Mouse (Mus musculus): Measurements from ENCODE around the gene Ascc2. TPM values are rescaled to one million over a fixed set of nuclear protein-coding genes. Genes with fewer than 3 reads are reported as not detected.

Gene Ascc2
- polyA plus RNA-seq, 1 experiment = not detected

DNA sequence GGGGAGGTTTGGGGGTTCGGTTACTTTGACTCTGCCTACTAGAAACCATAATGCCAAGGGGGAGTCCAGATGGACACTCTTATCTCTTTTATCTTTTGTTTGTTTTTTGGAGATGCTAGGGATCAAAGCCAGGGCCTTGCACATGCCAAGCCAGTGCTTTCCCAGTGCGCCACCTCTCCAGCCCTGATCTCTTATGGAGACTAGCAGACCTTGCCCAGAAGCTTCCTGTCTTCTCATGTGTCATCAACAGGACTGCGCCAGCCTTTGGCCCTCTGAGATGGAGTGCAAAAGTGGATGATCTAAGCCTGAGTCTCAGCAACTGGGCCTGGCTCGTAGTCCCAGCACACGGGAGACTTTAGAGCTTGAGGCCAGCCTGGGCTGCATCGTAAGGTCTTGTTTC, 38.1 kb downstream of the Ascc2 start:
- no peak overlapping the region for H3K4me3 ChIP-seq (ENCODE audit: insufficient read depth, low read depth, low read length)
- peaks cover 10% of the 10 kb centered on the region for H3K4me1 ChIP-seq (ENCODE audit: control insufficient read depth, insufficient read depth, low read length)
- 93% methylated on average over 6 of the region's 6 CpGs for WGBS
- TF ChIP-seq POLR2A (IDR thresholded peaks at IDR 0.05; ENCODE audit: insufficient read depth, low read depth, low read length) = no peak
- H3K27ac ChIP-seq (ENCODE audit: insufficient read depth, low read depth, low read length) = no peak overlapping the region

DNA sequence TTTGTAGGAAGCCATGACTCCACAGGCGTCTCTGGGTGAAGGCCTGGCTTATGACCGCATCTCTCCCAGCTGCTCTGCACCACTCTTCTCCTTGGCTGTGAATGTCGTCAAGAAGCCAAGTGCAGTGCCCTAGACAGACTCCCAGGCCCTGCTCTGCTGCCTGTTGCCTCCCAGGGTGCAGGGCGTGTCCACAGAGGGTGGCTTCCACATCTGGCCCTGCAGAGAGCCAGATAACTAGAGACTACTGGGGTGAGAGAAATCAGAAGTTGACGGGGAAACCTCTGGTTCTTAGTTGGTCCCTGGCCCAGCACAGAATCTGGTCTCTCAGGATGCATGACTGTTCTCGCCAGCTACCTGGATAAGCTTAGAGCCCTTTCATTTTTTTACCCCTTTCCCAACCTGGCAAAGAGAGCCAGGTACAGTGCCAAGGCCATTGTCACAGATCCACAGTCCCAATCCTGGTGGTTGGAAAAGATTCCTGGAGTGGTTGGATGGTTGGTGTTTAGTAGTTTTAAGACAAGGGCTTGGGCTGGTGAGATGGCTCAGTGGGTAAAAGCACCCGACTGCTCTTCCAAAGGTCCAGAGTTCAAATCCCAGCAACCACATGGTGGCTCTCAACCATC, 39.8 kb downstream of the Ascc2 start:
- peaks cover 10% of the 10 kb centered on the region for H3K4me1 ChIP-seq (ENCODE audit: control insufficient read depth, insufficient read depth, low read length)
- WGBS = 91% methylated on average over 7 of the region's 7 CpGs
- H3K4me3 ChIP-seq (ENCODE audit: insufficient read depth, low read depth, low read length) = no peak overlapping the region
- TF ChIP-seq POLR2A (IDR thresholded peaks at IDR 0.05; ENCODE audit: insufficient read depth, low read depth, low read length) (no peak), CTCF (IDR thresholded peaks at IDR 0.05; ENCODE audit: insufficient read depth, low read depth, low read length) (no peak)
- H3K27ac ChIP-seq (ENCODE audit: insufficient read depth, low read depth, low read length) = no peak overlapping the region

DNA sequence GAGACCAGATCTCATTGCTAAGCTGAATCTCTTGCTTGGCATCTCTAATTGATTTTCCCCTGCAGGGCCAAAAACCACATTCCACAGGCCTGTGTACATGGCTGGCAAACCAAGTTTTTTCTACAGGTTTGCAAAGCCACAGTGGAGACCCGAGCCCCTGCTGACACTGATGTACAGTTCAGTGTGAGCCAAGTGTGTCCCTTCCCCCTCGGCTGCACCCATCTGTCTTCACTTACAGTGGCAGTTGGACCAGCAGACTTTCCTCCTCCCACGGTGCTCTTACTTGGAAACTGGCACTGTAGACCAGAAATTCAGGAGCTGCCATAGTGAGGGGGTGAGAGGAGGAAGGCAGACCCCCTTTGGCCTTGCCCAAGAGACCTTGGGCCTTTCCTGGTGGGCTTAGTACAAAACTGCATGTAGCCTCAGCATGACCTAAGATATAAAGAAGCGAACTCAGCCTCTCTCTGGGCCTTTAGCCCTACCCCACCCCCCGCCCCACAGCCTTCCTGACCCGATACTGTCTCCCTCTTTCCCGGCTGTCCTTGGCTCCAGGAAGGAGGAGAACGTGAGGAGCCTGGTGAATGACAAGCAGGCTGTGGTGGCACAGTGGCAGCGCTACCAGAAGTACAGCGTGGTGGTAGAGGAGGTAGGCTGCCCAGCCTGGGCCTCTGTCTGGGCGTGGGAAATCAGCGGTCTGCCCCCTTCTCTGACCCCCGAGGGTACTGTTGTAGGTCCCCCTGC, 41.3 kb downstream of the Ascc2 start:
- H3K4me3 ChIP-seq (ENCODE audit: insufficient read depth, low read depth, low read length) = no peak overlapping the region
- 68% methylated on average over 13 of the region's 13 CpGs for WGBS
- peaks cover 10% of the 10 kb centered on the region for H3K4me1 ChIP-seq (ENCODE audit: control insufficient read depth, insufficient read depth, low read length)
- TF ChIP-seq POLR2A (IDR thresholded peaks at IDR 0.05; ENCODE audit: insufficient read depth, low read depth, low read length) (no peak), CTCF (IDR thresholded peaks at IDR 0.05; ENCODE audit: insufficient read depth, low read depth, low read length) (no peak)
- no peak overlapping the region for H3K27ac ChIP-seq (ENCODE audit: insufficient read depth, low read depth, low read length)

DNA sequence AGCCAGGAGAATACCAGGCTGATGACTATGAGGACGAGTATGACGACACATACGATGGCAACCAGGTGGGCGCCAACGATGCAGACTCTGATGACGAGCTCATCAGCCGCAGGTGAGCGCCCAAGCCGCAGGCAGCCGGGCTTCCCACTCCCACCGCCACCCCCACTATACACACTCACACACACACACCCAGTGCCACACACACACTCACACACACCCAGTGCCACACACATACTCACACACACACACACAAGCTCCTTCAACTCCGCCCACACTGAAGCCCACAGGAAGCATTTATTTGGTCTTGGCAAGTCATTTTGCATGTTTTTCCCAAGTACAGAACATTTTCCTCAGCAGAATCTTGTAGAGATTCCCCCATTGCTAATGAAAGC, 41.9 kb downstream of the Ascc2 start:
- WGBS = 87% methylated on average over 12 of the region's 12 CpGs
- no peak overlapping the region for H3K27ac ChIP-seq (ENCODE audit: insufficient read depth, low read depth, low read length)
- H3K4me3 ChIP-seq (ENCODE audit: insufficient read depth, low read depth, low read length) = no peak overlapping the region
- TF ChIP-seq CTCF (IDR thresholded peaks at IDR 0.05; ENCODE audit: insufficient read depth, low read depth, low read length) (no peak), POLR2A (IDR thresholded peaks at IDR 0.05; ENCODE audit: insufficient read depth, low read depth, low read length) (no peak)
- H3K4me1 ChIP-seq (ENCODE audit: control insufficient read depth, insufficient read depth, low read length) = peaks cover 10% of the 10 kb centered on the region

DNA sequence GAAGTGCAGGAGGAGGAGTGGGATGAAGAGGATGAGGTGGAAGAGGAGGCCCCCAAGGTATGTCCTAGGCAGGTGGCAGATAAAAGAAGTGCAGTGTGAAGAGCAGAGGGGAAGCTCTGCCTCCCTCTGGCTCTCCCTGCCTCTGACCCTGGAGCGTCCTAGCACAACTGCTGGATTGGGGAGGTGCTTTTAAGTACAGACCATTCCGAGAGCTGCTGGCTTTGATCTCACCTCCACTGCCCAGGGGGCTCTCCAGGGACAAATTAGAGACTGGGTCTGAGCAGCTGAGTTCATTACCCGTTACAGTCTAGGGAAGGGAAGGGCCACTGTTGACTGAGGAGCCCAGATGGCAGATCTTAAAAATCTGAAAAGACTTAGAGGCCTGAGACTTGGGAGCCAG, 42.6 kb downstream of the Ascc2 start:
- TF ChIP-seq POLR2A (IDR thresholded peaks at IDR 0.05; ENCODE audit: insufficient read depth, low read depth, low read length) (no peak), CTCF (IDR thresholded peaks at IDR 0.05; ENCODE audit: insufficient read depth, low read depth, low read length) (no peak)
- WGBS = 80% methylated on average over 3 of the region's 3 CpGs
- no peak overlapping the region for H3K27ac ChIP-seq (ENCODE audit: insufficient read depth, low read depth, low read length)
- peaks cover 10% of the 10 kb centered on the region for H3K4me1 ChIP-seq (ENCODE audit: control insufficient read depth, insufficient read depth, low read length)
- H3K4me3 ChIP-seq (ENCODE audit: insufficient read depth, low read depth, low read length) = no peak overlapping the region

DNA sequence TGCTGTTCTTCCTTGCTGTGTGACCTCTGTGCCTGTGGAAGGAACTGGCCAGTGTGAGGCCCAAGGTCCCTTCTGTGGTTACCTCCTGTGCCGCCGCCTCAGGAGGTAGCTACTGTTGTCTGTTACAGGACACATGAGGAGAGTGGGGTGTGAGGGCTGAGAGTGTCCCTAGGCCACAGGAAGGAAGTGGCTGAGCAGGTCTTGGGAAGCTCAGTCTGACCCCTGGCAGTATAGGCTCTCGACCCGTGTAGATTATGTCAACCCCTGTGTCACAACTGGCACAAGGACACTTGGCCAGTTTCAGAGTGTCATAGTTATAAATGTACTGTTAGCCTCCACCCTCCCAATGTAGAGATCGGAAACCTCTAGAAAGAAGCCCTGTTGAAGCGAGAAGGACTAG, 46.0 kb downstream of the Ascc2 start:
- Histone ChIP-seq H3K27ac (ENCODE audit: insufficient read depth, low read depth, low read length) (no peak overlapping the region), H3K4me3 (ENCODE audit: insufficient read depth, low read depth, low read length) (no peak overlapping the region), H3K4me1 (ENCODE audit: control insufficient read depth, insufficient read depth, low read length) (peaks cover 10% of the 10 kb centered on the region)
- no peak for TF ChIP-seq CTCF (IDR thresholded peaks at IDR 0.05; ENCODE audit: insufficient read depth, low read depth, low read length)
- TF ChIP-seq POLR2A (IDR thresholded peaks at IDR 0.05; ENCODE audit: insufficient read depth, low read depth, low read length) = no peak
- WGBS = 94% methylated on average over 6 of the region's 6 CpGs

GRCm38 (mm10) chr11:4684186-4684585, 46.6 kb downstream of the Ascc2 start:
- Histone ChIP-seq H3K4me3 (ENCODE audit: insufficient read depth, low read depth, low read length) (no peak overlapping the region), H3K4me1 (ENCODE audit: control insufficient read depth, insufficient read depth, low read length) (peaks cover 3% of the 10 kb centered on the region), H3K27ac (ENCODE audit: insufficient read depth, low read depth, low read length) (no peak overlapping the region)
- 70% methylated on average over 6 of the region's 6 CpGs for WGBS
- TF ChIP-seq CTCF (IDR thresholded peaks at IDR 0.05; ENCODE audit: insufficient read depth, low read depth, low read length) (no peak), POLR2A (IDR thresholded peaks at IDR 0.05; ENCODE audit: insufficient read depth, low read depth, low read length) (no peak)

DNA sequence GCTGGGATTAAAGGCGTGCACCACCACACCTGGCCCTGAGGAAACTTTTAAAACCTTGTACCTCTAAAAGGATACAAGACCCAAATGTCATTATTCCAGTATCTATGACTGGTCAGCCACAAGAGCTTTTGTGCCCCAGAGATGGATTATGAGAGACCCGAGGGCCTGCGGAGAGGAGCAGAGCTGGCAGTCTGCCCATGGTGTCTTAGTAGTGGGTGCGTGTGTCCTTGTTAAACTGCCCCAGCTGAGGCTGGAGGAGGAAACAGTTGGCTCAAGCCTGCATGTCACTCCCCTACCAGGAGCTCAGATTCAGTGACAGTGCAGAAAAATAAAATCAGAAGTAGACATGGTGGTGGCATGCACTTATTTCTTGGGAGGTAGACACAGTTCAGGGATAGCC, 47.5 kb downstream of the Ascc2 start:
- TF ChIP-seq CTCF (IDR thresholded peaks at IDR 0.05; ENCODE audit: insufficient read depth, low read depth, low read length) (no peak), POLR2A (IDR thresholded peaks at IDR 0.05; ENCODE audit: insufficient read depth, low read depth, low read length) (no peak)
- WGBS = 72% methylated on average over 4 of the region's 4 CpGs
- Histone ChIP-seq H3K4me1 (ENCODE audit: control insufficient read depth, insufficient read depth, low read length) (no peaks in the 10 kb centered on the region), H3K27ac (ENCODE audit: insufficient read depth, low read depth, low read length) (no peak overlapping the region), H3K4me3 (ENCODE audit: insufficient read depth, low read depth, low read length) (no peak overlapping the region)

DNA sequence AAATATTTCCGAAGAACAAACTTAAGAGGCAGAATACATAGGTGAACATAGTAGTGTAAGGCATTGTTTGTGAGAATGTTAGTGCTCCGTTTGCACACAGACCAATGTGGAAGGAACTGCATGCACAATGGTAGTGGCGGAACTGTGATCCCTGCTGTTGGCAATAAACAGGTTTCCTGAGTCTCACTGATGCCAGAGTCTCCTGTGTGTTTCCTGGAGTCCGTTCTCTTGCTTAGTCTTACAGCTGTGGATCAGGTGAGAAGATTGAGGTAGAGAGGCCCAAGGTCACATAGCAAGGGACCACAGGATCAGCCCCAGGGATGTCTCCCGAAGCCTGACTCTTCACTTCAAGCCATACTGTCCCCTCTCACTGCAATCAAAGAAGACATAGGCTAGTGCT, 48.0 kb downstream of the Ascc2 start:
- TF ChIP-seq CTCF (IDR thresholded peaks at IDR 0.05; ENCODE audit: insufficient read depth, low read depth, low read length) (no peak), POLR2A (IDR thresholded peaks at IDR 0.05; ENCODE audit: insufficient read depth, low read depth, low read length) (no peak)
- Histone ChIP-seq H3K4me3 (ENCODE audit: insufficient read depth, low read depth, low read length) (no peak overlapping the region), H3K27ac (ENCODE audit: insufficient read depth, low read depth, low read length) (no peak overlapping the region), H3K4me1 (ENCODE audit: control insufficient read depth, insufficient read depth, low read length) (no peaks in the 10 kb centered on the region)
- WGBS = 88% methylated on average over 5 of the region's 5 CpGs
